Mouse (Mus musculus) brain, embryonic 14.5 days (tissue): ENCODE data around the gene Itpr1. TPM values are rescaled to one million over a fixed set of nuclear protein-coding genes. Genes with fewer than 3 reads are reported as not detected.

Source experiments
- DNase-seq: peaks from one replicate; pipeline ENCODE4 v3.0.0-alpha.2; 2011; ENCODE audit warnings: low read depth
- CTCF ChIP-seq: fragments of 200-500 bp; IDR thresholded peaks from 2 replicates; pipeline ENCODE4 v1.5.1; 2012; ENCODE audit warnings: inconsistent platforms, mild to moderate bottlenecking, moderate library complexity, borderline replicate concordance; ENCODE audit not compliant: insufficient read depth, insufficient read length; ENCODE audit errors: extremely low read depth
- POLR2A ChIP-seq: fragments of 200-500 bp; IDR thresholded peaks from 2 replicates; pipeline ENCODE4 v1.6.1; 2012; ENCODE audit warnings: mild to moderate bottlenecking, inconsistent platforms, borderline replicate concordance; ENCODE audit not compliant: poor library complexity, insufficient read depth, insufficient read length, severe bottlenecking; ENCODE audit errors: extremely low read depth
- polyA plus RNA-seq: library from polyadenylated mRNA; depleted of rRNA; stranded (reverse); fragments of >200 nt; gene quantifications from 2 replicates; pipeline ENCODE4 v1.2.3, GENCODE M21; 2012

Itpr1 gene
- polyA plus RNA-seq, 1 experiment, result 9.9 TPM

- no peak for TF ChIP-seq POLR2A
- no peak for TF ChIP-seq CTCF
These were observed 255.4 kb downstream of the Itpr1 start for GRCm38 (mm10) chr6:108468226-108468825.

GRCm38 (mm10) chr6:108471878-108472277 is 259.0 kb downstream of the Itpr1 start:
- no peak for DNase-seq
- no peak for TF ChIP-seq CTCF
- no peak for TF ChIP-seq POLR2A

More at GRCm38 (mm10) chr6:108468226-108468825, 255.4 kb downstream of the Itpr1 start:
- DNase-seq, result no peak

GRCm38 (mm10) chr6:108472748-108473147 is 259.9 kb downstream of the Itpr1 start:
- TF ChIP-seq CTCF (no peak), POLR2A (no peak)
- no peak for DNase-seq

GRCm38 (mm10) chr6:108476797-108477235 is 263.9 kb downstream of the Itpr1 start:
- no peak for DNase-seq

GRCm38 (mm10) chr6:108477602-108478001 is 264.7 kb downstream of the Itpr1 start:
- TF ChIP-seq POLR2A (no peak), CTCF (no peak)
- no peak for DNase-seq

More at GRCm38 (mm10) chr6:108476797-108477235, 263.9 kb downstream of the Itpr1 start:
- TF ChIP-seq CTCF (no peak), POLR2A (no peak)

- DNase-seq, result no peak
- TF ChIP-seq CTCF (no peak), POLR2A (no peak)
These were observed 268.3 kb downstream of the Itpr1 start for GRCm38 (mm10) chr6:108481190-108481589.

GRCm38 (mm10) chr6:108482464-108482863 is 269.6 kb downstream of the Itpr1 start:
- no peak for TF ChIP-seq CTCF
- no peak for TF ChIP-seq POLR2A
- no peak for DNase-seq

- no peak for TF ChIP-seq CTCF
- no peak for TF ChIP-seq POLR2A
- DNase-seq, result no peak
These were observed 273.5 kb downstream of the Itpr1 start for GRCm38 (mm10) chr6:108486212-108486992.

- no peak for DNase-seq
These were observed 274.5 kb downstream of the Itpr1 start for GRCm38 (mm10) chr6:108487300-108487835.

GRCm38 (mm10) chr6:108488250-108488649 is 275.4 kb downstream of the Itpr1 start:
- DNase-seq, result no peak
- TF ChIP-seq POLR2A (no peak), CTCF (no peak)

More at GRCm38 (mm10) chr6:108487300-108487835, 274.5 kb downstream of the Itpr1 start:
- no peak for TF ChIP-seq POLR2A
- TF ChIP-seq CTCF, result no peak

GRCm38 (mm10) chr6:108491969-108492368 is 279.1 kb downstream of the Itpr1 start:
- DNase-seq, result no peak
- TF ChIP-seq CTCF (no peak), POLR2A (no peak)
